Mouse (Mus musculus) bone marrow, adult 2 months (tissue): Measurements from ENCODE around the gene Mterf4.

Experiments
- CTCF ChIP-seq: fragments of 200-500 bp; IDR thresholded peaks from 2 replicates; pipeline ENCODE4 v1.5.1; 2011; ENCODE audit warnings: low read length, control low read depth; ENCODE audit not compliant: control insufficient read depth, insufficient read depth
- POLR2A ChIP-seq: fragments of 200-500 bp; IDR thresholded peaks from 2 replicates; pipeline ENCODE4 v1.6.1; 2011; ENCODE audit warnings: low read depth, mild to moderate bottlenecking, control low read depth, low read length, borderline replicate concordance; ENCODE audit not compliant: control insufficient read depth

GRCm38 (mm10) chr1:93326446-93326845 lies 20.7 kb upstream of the Mterf4 start:
- no peak for TF ChIP-seq CTCF
- TF ChIP-seq POLR2A: no peak
